Mouse (Mus musculus): ENCODE measurements around the gene Glo1. TPM values are rescaled to one million over a fixed set of nuclear protein-coding genes. Genes with fewer than 3 reads are reported as not detected.

Glo1 gene
- polyA plus RNA-seq, 1 experiment = 46.4 TPM

GRCm38 (mm10) chr17:30618136-30618891 lies 8.4 kb downstream of the Glo1 start:
- no peak for TF ChIP-seq CTCF (IDR thresholded peaks at IDR 0.05; ENCODE audit: low read depth, low read length)
- no peak for TF ChIP-seq POLR2A (IDR thresholded peaks at IDR 0.05; ENCODE audit: borderline replicate concordance, low read depth, low read length)
- Histone ChIP-seq H3K27ac (ENCODE audit: insufficient read depth, low read depth, low read length) (no peak overlapping the region), H3K4me1 (ENCODE audit: control insufficient read depth, insufficient read depth, low read length) (no peaks in the 10 kb centered on the region), H3K4me3 (ENCODE audit: insufficient read depth, low read length) (no peak overlapping the region)

GRCm38 (mm10) chr17:30616203-30616602 lies 10.5 kb downstream of the Glo1 start:
- Histone ChIP-seq H3K27ac (ENCODE audit: insufficient read depth, low read depth, low read length) (no peak overlapping the region), H3K4me1 (ENCODE audit: control insufficient read depth, insufficient read depth, low read length) (peaks cover 2% of the 10 kb centered on the region), H3K4me3 (ENCODE audit: insufficient read depth, low read length) (no peak overlapping the region)
- TF ChIP-seq CTCF (IDR thresholded peaks at IDR 0.05; ENCODE audit: low read depth, low read length) (no peak), POLR2A (IDR thresholded peaks at IDR 0.05; ENCODE audit: borderline replicate concordance, low read depth, low read length) (no peak)

- Histone ChIP-seq H3K4me3 (ENCODE audit: insufficient read depth, low read length) (no peak overlapping the region), H3K4me1 (ENCODE audit: control insufficient read depth, insufficient read depth, low read length) (peaks cover 7% of the 10 kb centered on the region), H3K27ac (ENCODE audit: insufficient read depth, low read depth, low read length) (no peak overlapping the region)
- TF ChIP-seq CTCF (IDR thresholded peaks at IDR 0.05; ENCODE audit: low read depth, low read length) (no peak), POLR2A (IDR thresholded peaks at IDR 0.05; ENCODE audit: borderline replicate concordance, low read depth, low read length) (no peak)
These were observed 13.3 kb downstream of the Glo1 start for GRCm38 (mm10) chr17:30613350-30613749.

- H3K4me3 ChIP-seq (ENCODE audit: insufficient read depth, low read length) = peak overlapping the region; percentile 74
- H3K4me1 ChIP-seq (ENCODE audit: control insufficient read depth, insufficient read depth, low read length) = peaks cover 7% of the 10 kb centered on the region
- TF ChIP-seq CTCF (IDR thresholded peaks at IDR 0.05; ENCODE audit: low read depth, low read length) (no peak), POLR2A (IDR thresholded peaks at IDR 0.05; ENCODE audit: borderline replicate concordance, low read depth, low read length) (no peak)
- peak overlapping the region; percentile 15; the same call in 1 of the 2 replicates for H3K27ac ChIP-seq (ENCODE audit: insufficient read depth, low read depth, low read length)
These were observed 14.4 kb downstream of the Glo1 start for GRCm38 (mm10) chr17:30612075-30612859.

- Histone ChIP-seq H3K4me3 (ENCODE audit: insufficient read depth, low read length) (peak overlapping the region; percentile 74), H3K4me1 (ENCODE audit: control insufficient read depth, insufficient read depth, low read length) (peaks cover 7% of the 10 kb centered on the region), H3K27ac (ENCODE audit: insufficient read depth, low read depth, low read length) (no peak overlapping the region)
- TF ChIP-seq CTCF (IDR thresholded peaks at IDR 0.05; ENCODE audit: low read depth, low read length) (no peak), POLR2A (IDR thresholded peaks at IDR 0.05; ENCODE audit: borderline replicate concordance, low read depth, low read length) (no peak)
These were observed 15.2 kb downstream of the Glo1 start for GRCm38 (mm10) chr17:30611221-30612074.

GRCm38 (mm10) chr17:30610739-30611138 lies 15.9 kb downstream of the Glo1 start:
- Histone ChIP-seq H3K4me3 (ENCODE audit: insufficient read depth, low read length) (no peak overlapping the region), H3K27ac (ENCODE audit: insufficient read depth, low read depth, low read length) (no peak overlapping the region), H3K4me1 (ENCODE audit: control insufficient read depth, insufficient read depth, low read length) (peaks cover 7% of the 10 kb centered on the region)
- TF ChIP-seq CTCF (IDR thresholded peaks at IDR 0.05; ENCODE audit: low read depth, low read length) (no peak), POLR2A (IDR thresholded peaks at IDR 0.05; ENCODE audit: borderline replicate concordance, low read depth, low read length) (no peak)

GRCm38 (mm10) chr17:30609980-30610307 lies 16.7 kb downstream of the Glo1 start:
- no peak overlapping the region for H3K4me3 ChIP-seq (ENCODE audit: insufficient read depth, low read length)
- H3K27ac ChIP-seq (ENCODE audit: insufficient read depth, low read depth, low read length) = no peak overlapping the region
- no peak for TF ChIP-seq CTCF (IDR thresholded peaks at IDR 0.05; ENCODE audit: low read depth, low read length)
- no peak for TF ChIP-seq POLR2A (IDR thresholded peaks at IDR 0.05; ENCODE audit: borderline replicate concordance, low read depth, low read length)
- H3K4me1 ChIP-seq (ENCODE audit: control insufficient read depth, insufficient read depth, low read length) = peaks cover 7% of the 10 kb centered on the region

GRCm38 (mm10) chr17:30609305-30609979 lies 17.2 kb downstream of the Glo1 start:
- Histone ChIP-seq H3K4me1 (ENCODE audit: control insufficient read depth, insufficient read depth, low read length) (peaks cover 7% of the 10 kb centered on the region), H3K27ac (ENCODE audit: insufficient read depth, low read depth, low read length) (no peak overlapping the region), H3K4me3 (ENCODE audit: insufficient read depth, low read length) (no peak overlapping the region)
- TF ChIP-seq CTCF (IDR thresholded peaks at IDR 0.05; ENCODE audit: low read depth, low read length) = no peak
- TF ChIP-seq POLR2A (IDR thresholded peaks at IDR 0.05; ENCODE audit: borderline replicate concordance, low read depth, low read length) = no peak

GRCm38 (mm10) chr17:30607909-30608495 lies 18.7 kb downstream of the Glo1 start:
- Histone ChIP-seq H3K4me1 (ENCODE audit: control insufficient read depth, insufficient read depth, low read length) (peaks cover 7% of the 10 kb centered on the region), H3K27ac (ENCODE audit: insufficient read depth, low read depth, low read length) (no peak overlapping the region)

More at GRCm38 (mm10) chr17:30607909-30608495, 18.7 kb downstream of the Glo1 start:
- H3K4me3 ChIP-seq (ENCODE audit: insufficient read depth, low read length) = no peak overlapping the region
- TF ChIP-seq POLR2A (IDR thresholded peaks at IDR 0.05; ENCODE audit: borderline replicate concordance, low read depth, low read length) (no peak), CTCF (IDR thresholded peaks at IDR 0.05; ENCODE audit: low read depth, low read length) (no peak)
